Mouse (Mus musculus) heart, postnatal 0 days (tissue): ENCODE results near the gene Atl2. TPM values are rescaled to one million over a fixed set of nuclear protein-coding genes. Genes with fewer than 3 reads are reported as not detected.

Experiments used
- ATAC-seq: fragments of 200-750 bp; cut with Nextera tagmentation; 2 replicates; pipeline ENCODE4 v1.8.0; 2017; ENCODE audit warnings: low read depth, moderate number of reproducible peaks, moderate library complexity; ENCODE audit not compliant: insufficient read depth
- DNase-seq: peaks from one replicate; pipeline ENCODE4 v3.0.0-alpha.2; 2016; ENCODE audit warnings: low spot score
- H3K27ac ChIP-seq: fragments of 300-500 bp; sonication (generic); 2 replicates; pipeline ENCODE4 v1.5.1; 2014; ENCODE audit warnings: low read depth, mild to moderate bottlenecking
- H3K27me3 ChIP-seq: fragments of 300-500 bp; sonication (generic); 2 replicates; pipeline ENCODE4 v1.6.1; 2014; ENCODE audit warnings: low read length, mixed read lengths; ENCODE audit not compliant: control insufficient read depth, insufficient read depth
- H3K36me3 ChIP-seq: fragments of 300-500 bp; sonication (generic); replicated peaks from 2 replicates; pipeline ENCODE4 v1.6.1; 2014; ENCODE audit warnings: low read length, mixed read lengths; ENCODE audit not compliant: control insufficient read depth, insufficient read depth
- H3K4me1 ChIP-seq: fragments of 300-500 bp; sonication (generic); 2 replicates; pipeline ENCODE4 v1.6.1; 2014; ENCODE audit warnings: antibody characterized with exemption; ENCODE audit not compliant: control insufficient read depth, insufficient read depth
- H3K4me2 ChIP-seq: fragments of 300-500 bp; sonication (generic); 2 replicates; pipeline ENCODE4 v1.6.1; 2014; ENCODE audit warnings: low read depth, mild to moderate bottlenecking, low read length, moderate library complexity
- H3K4me3 ChIP-seq: fragments of 300-500 bp; sonication (generic); 2 replicates; pipeline ENCODE4 v1.5.1; 2014; ENCODE audit warnings: low read depth, low read length
- H3K9ac ChIP-seq: fragments of 300-500 bp; sonication (generic); replicated peaks from 2 replicates; pipeline ENCODE4 v1.6.1; 2014; ENCODE audit warnings: low read depth, low read length, mixed read lengths
- H3K9me3 ChIP-seq: fragments of 300-500 bp; sonication (generic); replicated peaks from 2 replicates; pipeline ENCODE4 v1.6.1; 2016; ENCODE audit warnings: low read length; ENCODE audit not compliant: control insufficient read depth
- CTCF ChIP-seq: IDR thresholded peaks from 2 replicates; pipeline ENCODE4 v1.5.1; 2016; ENCODE audit warnings: antibody characterized with exemption, control low read depth, low read depth
- EP300 ChIP-seq: IDR thresholded peaks from 2 replicates; pipeline ENCODE4 v1.6.1; 2016; ENCODE audit warnings: antibody characterized with exemption, low read depth
- WGBS: fragments of 180-500 bp; shearing (Covaris S2); extraction: QIAGEN DNeasy Blood & Tissue Kit; methylation state at CpG from one replicate; pipeline ENCODE4 v1.1.7; 2014; 5-methylcytosine and 5-hydroxymethylcytosine counted together
- polyA plus RNA-seq: library from polyadenylated mRNA; unstranded; fragments of >200 nt; fragmentation: Nextera tagmentation; extraction: Ambion mirVana; gene quantifications from 2 replicates; pipeline ENCODE4 v1.2.1, GENCODE M21; 2015
- total RNA-seq: library from RNA; depleted of rRNA; stranded (reverse); fragments of >200 nt; gene quantifications from 2 replicates; pipeline ENCODE4 v1.2.3, GENCODE M21; 2014; ENCODE audit warnings: low replicate concordance; rRNA removed

Gene Atl2
- total RNA-seq (11.3 and 17.7 TPM in 2 replicates), polyA plus RNA-seq (18.4 and 20.2 TPM in 2 replicates)

DNA sequence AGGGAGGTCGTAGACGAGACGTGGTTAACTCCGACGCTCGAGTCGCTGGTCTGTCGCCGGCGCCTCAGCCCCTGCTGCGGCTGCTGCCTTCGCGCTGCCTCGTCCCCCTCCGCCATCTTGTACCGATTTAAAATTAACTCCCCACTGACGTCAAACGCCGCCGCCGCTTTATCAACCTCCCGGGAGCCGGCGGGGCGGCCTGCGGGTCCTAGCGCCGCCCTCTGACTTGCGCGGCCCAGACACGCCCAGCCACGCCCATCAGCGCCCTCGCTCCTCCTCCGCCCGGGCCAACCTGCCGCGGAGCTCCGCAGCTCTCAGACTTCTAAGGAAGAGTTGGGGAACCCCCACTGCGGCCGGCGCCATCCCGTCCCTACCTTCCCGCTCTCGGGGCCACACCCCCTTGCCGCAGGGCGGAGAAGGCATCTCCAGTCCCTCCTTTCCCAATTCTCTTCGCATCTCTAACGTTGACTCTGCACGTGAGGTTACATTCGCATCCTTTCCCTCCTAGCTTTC lies at the start of gene Atl2:
Gene Atl2 (minus strand): TSS at position 213 of the 513 bp plus-strand sequence.
- H3K4me2 ChIP-seq: peak within 1 kb of the TSS; percentile 82
- H3K4me3 ChIP-seq: peak within 1 kb of the TSS; percentile 87
- DNase-seq (peak; percentile 96), ATAC-seq (peak; percentile 92)
- peaks cover 7% of the 10 kb centered on the region; the same call in 1 of the 2 replicates for H3K27me3 ChIP-seq
- TF ChIP-seq EP300 (0 out of 2 replicates have a peak, but pooled peaks have one; percentile 31), CTCF (no peak)
- under 1% methylated on average over 51 of the region's 51 CpGs for WGBS
- no peaks in the 10 kb centered on the region for H3K36me3 ChIP-seq
- H3K9me3 ChIP-seq: no peaks in the 10 kb centered on the region
- peak within 1 kb of the TSS; percentile 99 for H3K27ac ChIP-seq
- peak within 1 kb of the TSS; percentile 92 for H3K9ac ChIP-seq
- H3K4me1 ChIP-seq: peaks cover 14% of the 10 kb centered on the region

DNA sequence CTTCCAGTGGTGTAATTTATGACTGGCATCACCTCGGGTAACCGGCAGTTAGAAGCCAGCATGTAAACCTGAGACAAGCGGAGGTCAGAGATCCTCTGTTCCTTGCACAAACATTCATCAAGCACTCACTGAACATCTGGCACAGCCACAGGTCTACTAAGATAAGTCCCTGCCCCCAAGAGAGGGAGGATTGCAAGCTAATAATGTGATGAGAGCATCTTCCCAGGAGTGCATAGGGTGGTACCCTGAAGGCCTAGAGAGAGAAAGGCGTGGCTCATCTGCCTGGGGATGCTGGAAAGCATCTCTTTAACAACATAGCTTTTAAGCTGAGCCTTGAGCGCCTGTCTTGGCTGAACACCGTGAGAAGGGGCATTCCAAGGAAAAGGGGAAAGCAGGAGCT lies 48.9 kb upstream of the Atl2 start:
- 80% methylated on average over 6 of the region's 6 CpGs for whole genome bisulfite sequencing
- no peaks in the 10 kb centered on the region for H3K36me3 ChIP-seq
- no peaks in the 10 kb centered on the region for H3K9me3 ChIP-seq
- H3K27me3 ChIP-seq: no peaks in the 10 kb centered on the region
- H3K4me2 ChIP-seq: no peak overlapping the region
- H3K4me1 ChIP-seq: 0 out of 2 replicates have a peak, but pooled peaks cover 6% of the 10 kb centered on the region
- DNase-seq: no peak
- no peak for ATAC-seq
- H3K9ac ChIP-seq: no peak overlapping the region
- H3K27ac ChIP-seq: no peak overlapping the region
- TF ChIP-seq EP300: no peak
- no peak for TF ChIP-seq CTCF
- H3K4me3 ChIP-seq: no peak overlapping the region

DNA sequence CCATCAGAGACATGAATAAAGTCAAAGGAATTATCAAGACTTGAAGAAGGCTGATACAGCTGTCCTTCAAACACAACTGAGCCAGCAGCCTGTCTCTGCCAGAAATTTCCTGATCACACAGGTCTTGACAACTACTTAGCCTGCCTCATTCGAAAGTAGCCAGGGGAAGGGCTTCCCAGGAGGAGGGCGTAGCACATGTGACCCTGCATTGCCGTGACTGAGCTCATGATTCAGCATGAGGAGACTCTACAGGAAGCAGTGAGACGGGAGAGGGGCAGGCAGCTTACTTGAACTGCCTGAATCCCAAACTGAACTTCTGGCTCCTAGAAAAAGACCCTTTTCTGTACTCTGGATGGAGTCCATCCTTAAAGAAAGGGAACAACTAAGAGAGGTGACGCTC lies 46.5 kb upstream of the Atl2 start:
- no peak overlapping the region for H3K4me3 ChIP-seq
- H3K4me2 ChIP-seq: no peak overlapping the region
- ATAC-seq (no peak), DNase-seq (no peak)
- H3K27me3 ChIP-seq: 0 out of 2 replicates have a peak, but pooled peaks cover 2% of the 10 kb centered on the region
- H3K9me3 ChIP-seq: no peaks in the 10 kb centered on the region
- TF ChIP-seq CTCF: no peak
- TF ChIP-seq EP300: no peak
- no peaks in the 10 kb centered on the region for H3K36me3 ChIP-seq
- no peaks in the 10 kb centered on the region for H3K4me1 ChIP-seq
- H3K27ac ChIP-seq: no peak overlapping the region
- H3K9ac ChIP-seq: no peak overlapping the region
- WGBS: 48% methylated on average over 5 of the region's 5 CpGs

DNA sequence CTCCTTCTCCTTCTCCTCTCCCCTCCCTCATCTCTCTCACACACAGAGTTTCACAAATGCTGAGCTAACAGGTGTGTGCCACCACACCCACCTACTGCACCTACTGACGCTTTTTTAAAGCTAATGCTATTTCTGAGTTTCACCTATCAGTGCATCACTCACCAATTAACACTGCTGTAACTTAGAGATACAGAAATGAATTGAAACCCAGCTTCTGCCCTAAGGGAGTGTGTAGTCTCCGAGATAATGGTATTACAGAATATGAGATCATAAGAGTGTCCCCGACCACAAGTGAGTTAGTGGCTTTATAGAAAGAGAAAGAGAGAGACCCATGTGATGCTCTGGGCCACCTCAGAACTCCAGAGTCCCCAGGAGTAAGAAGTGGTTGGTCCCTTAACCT lies 43.2 kb upstream of the Atl2 start:
- Histone ChIP-seq H3K27ac (no peak overlapping the region), H3K27me3 (0 out of 2 replicates have a peak, but pooled peaks cover 2% of the 10 kb centered on the region), H3K36me3 (no peaks in the 10 kb centered on the region), H3K9ac (no peak overlapping the region), H3K4me3 (no peak overlapping the region), H3K4me2 (no peak overlapping the region), H3K9me3 (no peaks in the 10 kb centered on the region), H3K4me1 (no peaks in the 10 kb centered on the region)
- ATAC-seq (no peak), DNase-seq (no peak)
- no peak for TF ChIP-seq EP300
- no peak for TF ChIP-seq CTCF
- 54% methylated on average over 3 of the region's 3 CpGs for WGBS

GRCm38 (mm10) chr17:79937921-79938601 lies 42.1 kb upstream of the Atl2 start:
- ATAC-seq (no peak), DNase-seq (no peak)
- Histone ChIP-seq H3K36me3 (no peaks in the 10 kb centered on the region), H3K9me3 (no peaks in the 10 kb centered on the region), H3K27ac (no peak overlapping the region), H3K4me2 (no peak overlapping the region), H3K4me1 (no peaks in the 10 kb centered on the region), H3K4me3 (no peak overlapping the region), H3K9ac (no peak overlapping the region), H3K27me3 (0 out of 2 replicates have a peak, but pooled peaks cover 2% of the 10 kb centered on the region)
- WGBS: 77% methylated on average over 10 of the region's 10 CpGs
- TF ChIP-seq CTCF (no peak), EP300 (no peak)
